Mouse (Mus musculus) gastrocnemius, adult 2 months (tissue): Measurements from ENCODE around the gene Olfr282. TPM values are rescaled to one million over a fixed set of nuclear protein-coding genes. Genes with fewer than 3 reads are reported as not detected.
A peak's percentile ranks its signal among the peaks of the same experiment; 100 is the strongest.
"Not testable (repeated sequence)": the region's sequence is repeated elsewhere in the genome, so short reads cannot be mapped to it uniquely, and the experiment has no call there.

Experiments
- DNase-seq: peaks from one replicate; pipeline ENCODE4 v3.0.0; 2022
- H3K27ac ChIP-seq: fragments of 200-600 bp; 2 replicates; pipeline ENCODE4 v1.8.1; 2022; ENCODE audit warnings: mild to moderate bottlenecking
- H3K4me3 ChIP-seq: fragments of 200-600 bp; 2 replicates; pipeline ENCODE4 v1.8.1; 2022; ENCODE audit warnings: mild to moderate bottlenecking, moderate library complexity
- CTCF ChIP-seq: fragments of 200-600 bp; IDR thresholded peaks from 2 replicates; pipeline ENCODE4 v1.8.1; 2022; ENCODE audit warnings: antibody characterized with exemption, mild to moderate bottlenecking, moderate library complexity
- intact Hi-C: fragments of 180-260 bp; cut with DNase I; formaldehyde crosslinking; loops from one replicate; pipeline ENCODE4 v1.15.1; 2025
- long read RNA-seq, 2 experiments: library from polyadenylated mRNA; stranded (forward); transcript quantifications; one replicate each; pipeline ENCODE4 v2.0.0; 2021
- total RNA-seq, 2 experiments: library from RNA; stranded (reverse); gene quantifications; 2 replicates each; pipeline ENCODE4 v1.2.3; 2021

The Olfr282 gene
- total RNA-seq, result not detected
- long read RNA-seq, experiment 1, result 0 reads
- long read RNA-seq, experiment 2, result 0 reads

- H3K4me3 ChIP-seq, intact Hi-C loops, H3K27ac ChIP-seq, DNase-seq: not testable (repeated sequence)
These were observed at the start of gene Olfr282 for GRCm38 (mm10) chr15:98430925-98431324. Olfr282 (plus strand) TSS chr15:98431225.

GRCm38 (mm10) chr15:98387621-98388020 is 43.4 kb upstream of the Olfr282 start:
- no peak overlapping the region for H3K4me3 ChIP-seq
- no peak for TF ChIP-seq CTCF
- DNase-seq, result no peak
- intact Hi-C loops, result no loop called here
- H3K27ac ChIP-seq, result no peak overlapping the region

GRCm38 (mm10) chr15:98389796-98390195 is 41.2 kb upstream of the Olfr282 start:
- peak; percentile 82 for DNase-seq
- intact Hi-C loops, result loop anchor here (1.0 kb wide), 1 partner anchor 207 kb away; no protein-coding TSS in a partner anchor
- peak overlapping the region; percentile 46; the same call in 1 of the 2 replicates for H3K27ac ChIP-seq
- peak; percentile 88 for TF ChIP-seq CTCF
- no peak overlapping the region for H3K4me3 ChIP-seq

- intact Hi-C loops, result no loop called here
- H3K27ac ChIP-seq, result no peak overlapping the region
- DNase-seq, result peak; percentile 38
These were observed 39.7 kb upstream of the Olfr282 start for GRCm38 (mm10) chr15:98391081-98391902.

GRCm38 (mm10) chr15:98391903-98392187 is 39.2 kb upstream of the Olfr282 start:
- intact Hi-C loops, result no loop called here
- Histone ChIP-seq H3K4me3 (no peak overlapping the region), H3K27ac (no peak overlapping the region)
- TF ChIP-seq CTCF, result no peak
- DNase-seq, result peak; percentile 65

More at GRCm38 (mm10) chr15:98391081-98391902, 39.7 kb upstream of the Olfr282 start:
- no peak overlapping the region for H3K4me3 ChIP-seq
- TF ChIP-seq CTCF, result no peak

- intact Hi-C loops, result no loop called here
- DNase-seq, result no peak
- H3K4me3 ChIP-seq, result no peak overlapping the region
- TF ChIP-seq CTCF, result no peak
- H3K27ac ChIP-seq, result no peak overlapping the region
These were observed 33.9 kb upstream of the Olfr282 start for GRCm38 (mm10) chr15:98397136-98397535.

GRCm38 (mm10) chr15:98402356-98402755 is 28.7 kb upstream of the Olfr282 start:
- DNase-seq, result no peak
- H3K4me3 ChIP-seq, result no peak overlapping the region
- intact Hi-C loops, result no loop called here
- no peak for TF ChIP-seq CTCF
- no peak overlapping the region for H3K27ac ChIP-seq

- Histone ChIP-seq H3K27ac (no peak overlapping the region), H3K4me3 (peak overlapping the region; percentile 62)
- intact Hi-C loops, result no loop called here
- peak; percentile 41 for DNase-seq
- peak; percentile 55 for TF ChIP-seq CTCF
These were observed 22.5 kb upstream of the Olfr282 start for GRCm38 (mm10) chr15:98408406-98409060.

- no peak for DNase-seq
- intact Hi-C loops, result no loop called here
- Histone ChIP-seq H3K27ac (no peak overlapping the region), H3K4me3 (no peak overlapping the region)
- TF ChIP-seq CTCF, result no peak
These were observed 21.4 kb upstream of the Olfr282 start for GRCm38 (mm10) chr15:98409635-98410034.

GRCm38 (mm10) chr15:98410249-98410648 is 20.8 kb upstream of the Olfr282 start:
- intact Hi-C loops, result no loop called here
- H3K4me3 ChIP-seq, result no peak overlapping the region
- H3K27ac ChIP-seq, result no peak overlapping the region
- TF ChIP-seq CTCF, result no peak
- DNase-seq, result no peak

GRCm38 (mm10) chr15:98415996-98416395 is 15.0 kb upstream of the Olfr282 start:
- no peak for TF ChIP-seq CTCF
- intact Hi-C loops, result no loop called here
- no peak overlapping the region for H3K4me3 ChIP-seq
- DNase-seq, result no peak
- no peak overlapping the region for H3K27ac ChIP-seq

- H3K4me3 ChIP-seq, H3K27ac ChIP-seq, DNase-seq, intact Hi-C loops: not testable (repeated sequence)
These were observed 14.2 kb upstream of the Olfr282 start for GRCm38 (mm10) chr15:98416802-98417201.

GRCm38 (mm10) chr15:98417285-98417684 is 13.7 kb upstream of the Olfr282 start:
- H3K4me3 ChIP-seq, DNase-seq, intact Hi-C loops, H3K27ac ChIP-seq: not testable (repeated sequence)
- peak; percentile 12; the same call in 1 of the 2 replicates for TF ChIP-seq CTCF
